Mouse (Mus musculus) liver, embryonic 14 days (tissue): ENCODE data around the gene Slc2a6. TPM values are rescaled to one million over a fixed set of nuclear protein-coding genes. Genes with fewer than 3 reads are reported as not detected.

Experiments
- polyA plus RNA-seq: library from polyadenylated mRNA; depleted of rRNA; stranded (reverse); fragments of >200 nt; gene quantifications from 2 replicates; pipeline ENCODE4 v1.2.3, GENCODE M21; 2012; rRNA removed

Slc2a6 gene
- polyA plus RNA-seq = 0.12 and 0.15 TPM in 2 replicates

DNA sequence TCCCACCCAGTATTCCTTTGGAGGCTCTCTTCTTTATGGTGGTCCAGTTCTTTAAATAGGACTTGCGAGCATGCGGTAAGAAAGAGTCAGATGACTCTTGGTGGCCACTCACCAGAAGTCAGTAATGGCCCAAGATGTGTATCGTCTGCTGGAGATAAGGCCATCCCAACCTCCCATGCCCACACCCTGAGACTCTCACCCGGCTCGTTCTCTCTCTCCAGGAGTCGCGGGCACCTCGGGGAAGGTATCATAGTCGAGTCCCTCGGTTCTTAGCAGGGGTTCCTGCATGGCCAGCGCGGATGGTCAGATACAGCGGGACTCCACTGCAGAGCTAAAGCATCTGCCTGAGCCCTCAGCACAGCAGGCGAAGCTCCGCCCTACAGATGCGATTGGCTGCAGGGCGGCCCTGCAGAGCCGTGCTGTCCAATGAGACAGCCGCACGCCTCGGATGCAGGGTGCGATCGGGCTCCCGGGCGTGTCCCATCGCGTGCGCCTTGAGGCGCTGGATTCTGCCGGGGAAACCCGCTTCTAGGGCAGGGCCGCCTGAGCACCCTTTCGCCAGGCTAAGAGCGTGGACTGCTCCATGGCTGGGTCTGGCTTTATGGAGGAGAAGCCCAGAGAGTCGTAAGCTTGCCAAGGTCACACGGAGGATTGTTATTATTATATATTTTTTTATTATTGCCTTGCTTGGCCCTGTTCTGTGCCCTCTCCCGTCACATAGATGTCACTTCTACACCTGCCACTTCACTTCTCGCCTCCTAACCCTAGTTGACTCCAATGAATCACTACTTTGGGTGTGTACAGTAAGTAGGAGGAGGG, at the start of gene Slc2a6:
Gene Slc2a6, minus strand, starts transcription at position 381 of the 819 bp plus-strand sequence.

DNA sequence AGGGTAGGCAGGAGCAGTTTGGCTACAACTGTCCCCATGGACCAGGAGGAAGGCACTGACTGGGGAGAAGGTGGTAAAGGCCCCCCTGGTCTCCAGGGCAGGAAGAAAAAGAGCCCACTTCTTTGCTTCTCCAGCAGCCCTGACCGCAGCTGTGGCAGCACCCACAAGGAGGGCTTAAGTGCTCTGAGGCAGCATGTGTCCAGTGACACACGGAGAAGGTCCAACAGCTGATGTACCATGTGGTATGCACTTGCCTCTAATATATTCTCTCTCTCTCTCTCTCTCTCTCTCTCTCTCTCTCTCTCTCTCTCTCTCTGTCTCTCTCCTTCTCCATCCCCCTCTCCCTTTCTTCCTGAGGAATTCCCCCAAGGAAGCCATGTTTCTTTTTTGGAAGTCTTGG, 44.2 kb upstream of the Slc2a6 start, which contains the start of gene Mymk:
Gene Mymk, minus strand, starts transcription at position 202 of the 400 bp plus-strand sequence.

GRCm38 (mm10) chr2:27009714-27010244, 18.0 kb downstream of the Slc2a6 start, which contains the start of gene Cacfd1:
Cacfd1 (plus strand) TSS chr2:27009926.

DNA sequence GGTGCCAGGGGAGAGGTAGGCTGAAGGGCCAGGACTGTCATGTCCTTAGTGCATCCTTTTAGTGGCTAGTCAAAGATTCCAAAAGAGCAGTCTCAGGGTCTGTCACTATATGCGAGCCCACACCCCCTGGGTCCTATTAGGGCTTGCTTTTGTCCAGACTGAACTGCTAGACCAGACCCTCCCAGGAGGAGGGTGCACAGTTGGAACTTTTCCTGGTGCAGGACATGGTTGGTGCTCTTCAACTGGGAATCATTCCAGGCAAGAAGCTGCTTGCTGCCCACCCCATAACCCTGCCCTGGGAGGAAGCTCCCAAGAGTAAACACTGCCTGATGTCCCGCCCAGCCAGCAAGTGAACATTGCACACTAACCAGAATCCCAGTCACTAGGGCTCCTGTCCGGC, 54.7 kb downstream of the Slc2a6 start, which contains the start of gene Adamts13:
Gene Adamts13, plus strand, starts transcription at position 301 of the 400 bp plus-strand sequence.

Other genes starting within 250 kb of the Slc2a6 start
- gene Abo, start 163.0 kb downstream of the Slc2a6 start, polyA plus RNA-seq = not detected in 2 replicates
- 10.9 and 11.1 TPM in 2 replicates for gene Surf6, start 125.1 kb downstream of the Slc2a6 start, polyA plus RNA-seq
- 13.2 and 15.1 TPM in 2 replicates for gene Med22, start 117.3 kb downstream of the Slc2a6 start, polyA plus RNA-seq
- 1,213 and 1,404 TPM in 2 replicates for gene Rpl7a, start 117.2 kb downstream of the Slc2a6 start, polyA plus RNA-seq
- 25.1 and 28.9 TPM in 2 replicates for gene Surf2, start 111.6 kb downstream of the Slc2a6 start, polyA plus RNA-seq
- 22.5 and 28.2 TPM in 2 replicates for gene Surf1, start 111.5 kb downstream of the Slc2a6 start, polyA plus RNA-seq
- 45.6 and 55.0 TPM in 2 replicates for gene Surf4, start 94.1 kb downstream of the Slc2a6 start, polyA plus RNA-seq
- gene Stkld1, start 94.0 kb downstream of the Slc2a6 start, polyA plus RNA-seq = 0.02 TPM in 1 of 2 replicates, not detected in the other
- 20.8 and 21.0 TPM in 2 replicates for gene Rexo4, start 63.6 kb downstream of the Slc2a6 start, polyA plus RNA-seq
- gene Adamts13, start 54.6 kb downstream of the Slc2a6 start, polyA plus RNA-seq = 1.6 TPM in 2 replicates
- 11.0 and 11.2 TPM in 2 replicates for gene Cacfd1, start 18.1 kb downstream of the Slc2a6 start, polyA plus RNA-seq
- gene Mymk, start 44.2 kb upstream of the Slc2a6 start, polyA plus RNA-seq = 0.71 TPM in 1 of 2 replicates, not detected in the other
- 0.37 and 0.44 TPM in 2 replicates for gene Adamtsl2, start 51.4 kb upstream of the Slc2a6 start, polyA plus RNA-seq
- gene Fam163b, start 114.5 kb upstream of the Slc2a6 start, polyA plus RNA-seq = 0.01 and 0.02 TPM in 2 replicates
- gene Dbh, start 137.2 kb upstream of the Slc2a6 start, polyA plus RNA-seq = not detected in 2 replicates
- 22.1 and 22.4 TPM in 2 replicates for gene Sardh, start 220.3 kb upstream of the Slc2a6 start, polyA plus RNA-seq